Mouse (Mus musculus) liver (tissue): ENCODE measurements around the gene Sez6l2.
A peak's percentile ranks its signal among the peaks of the same experiment; 100 is the strongest.
"Not testable (repeated sequence)": the region's sequence is repeated elsewhere in the genome, so short reads cannot be mapped to it uniquely, and the experiment has no call there.

Experiments used
- DNase-seq: peaks from one replicate; pipeline ENCODE4 v3.0.0-alpha.2; 2020; ENCODE audit warnings: mixed read lengths

The Sez6l2 gene

DNA sequence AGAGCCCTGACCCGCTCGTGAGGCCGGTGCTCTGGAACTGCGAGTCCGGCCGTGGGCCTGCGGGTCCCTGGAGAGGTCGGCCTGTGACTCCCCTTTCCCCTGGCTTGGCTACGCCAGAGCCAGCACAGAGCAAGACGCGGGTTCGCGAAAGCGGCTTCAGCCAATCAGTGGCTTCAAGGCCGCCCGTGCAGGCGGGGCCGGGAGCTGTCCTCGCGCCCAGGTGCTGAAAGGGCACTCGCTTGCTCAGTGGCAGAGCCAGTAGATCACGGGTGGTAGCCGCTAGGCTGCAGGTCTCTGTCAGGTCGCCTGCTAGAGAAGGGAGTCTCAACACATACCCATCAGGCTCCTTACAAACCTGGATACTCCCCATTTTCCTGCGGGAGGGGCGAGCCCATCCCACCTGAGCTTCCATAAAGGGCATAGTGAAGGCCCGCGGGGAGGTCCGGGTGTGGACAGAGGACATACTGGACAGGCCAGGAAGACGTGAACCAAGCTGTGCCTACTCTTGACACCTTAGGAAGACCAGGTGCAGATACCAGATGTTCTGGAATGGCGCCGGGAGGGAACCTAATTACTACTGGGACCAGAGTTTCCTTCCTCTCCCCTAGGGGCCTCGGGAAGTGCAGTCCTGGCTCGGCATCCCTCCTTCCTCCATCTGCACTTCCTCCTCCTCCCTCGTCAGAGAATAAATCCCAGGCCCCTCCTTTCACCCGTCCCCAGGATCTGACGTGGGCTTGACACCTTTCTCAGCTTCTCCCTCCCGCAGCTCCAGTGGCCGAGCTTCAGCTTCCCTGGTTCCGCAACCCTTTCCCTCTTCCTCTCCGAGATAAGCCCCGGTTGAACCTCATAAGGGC is at the start of gene Sez6l2:
Gene Sez6l2, plus strand, starts transcription at position 771 of the 854 bp plus-strand sequence.
- peak; percentile 89 for DNase-seq

DNA sequence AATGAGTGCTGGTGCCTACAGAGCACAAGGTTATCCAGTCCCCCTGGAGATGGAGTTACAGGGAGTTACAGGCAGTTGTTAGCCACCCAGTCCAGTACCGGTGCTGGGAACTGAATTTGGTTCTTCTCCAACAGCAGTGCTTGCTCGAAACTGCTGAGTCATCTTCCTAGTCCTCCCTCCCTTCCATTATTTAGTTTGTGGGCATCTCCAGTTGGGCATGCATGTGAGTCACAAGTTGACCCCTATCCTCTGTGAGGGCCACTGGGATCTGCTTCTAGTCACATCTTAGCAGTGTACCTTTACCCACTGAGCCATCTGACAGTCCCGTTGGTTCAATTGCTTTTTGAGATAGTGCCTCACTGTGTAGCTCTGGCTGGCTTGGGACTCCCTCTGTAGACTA is 44.8 kb upstream of the Sez6l2 start:
- DNase-seq, result no peak

DNA sequence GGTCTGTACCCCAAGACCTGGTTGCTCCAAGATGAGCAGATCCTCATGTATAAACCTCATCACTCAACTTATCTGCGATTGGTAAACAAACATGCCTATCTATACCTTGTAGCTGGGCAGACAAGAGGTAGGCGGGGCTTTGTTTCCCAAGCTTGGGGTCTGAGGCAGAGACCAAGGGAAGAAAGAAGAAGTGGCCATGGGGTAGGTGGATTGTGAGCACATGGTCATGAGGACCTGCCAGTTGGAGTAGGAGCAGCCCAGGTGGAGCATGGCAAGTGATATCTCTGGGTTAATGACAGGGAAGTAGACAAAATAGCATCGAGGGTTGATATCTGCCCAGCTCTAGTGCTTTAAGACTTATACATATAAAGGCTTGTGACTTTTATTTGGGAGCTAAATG is 35.5 kb upstream of the Sez6l2 start:
- no peak for DNase-seq

DNA sequence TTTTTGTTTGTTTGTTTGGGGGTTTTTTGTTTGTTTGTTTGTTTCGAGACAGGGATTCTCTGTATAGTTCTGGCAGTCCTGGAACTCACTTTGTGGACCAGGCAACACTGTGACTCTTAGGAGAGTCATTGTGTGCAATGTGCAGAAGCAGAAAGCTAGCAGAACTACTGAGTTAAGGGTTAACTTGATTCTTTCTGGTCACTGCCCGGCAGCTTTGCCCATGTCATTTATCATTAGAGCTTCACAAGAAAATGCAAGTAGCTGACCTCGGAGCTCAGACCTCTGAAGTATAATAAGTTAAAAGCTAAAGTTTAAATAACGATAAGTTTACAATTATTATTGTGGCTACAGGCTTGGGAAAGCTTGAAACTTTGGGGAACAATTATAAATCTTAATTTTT is 32.0 kb upstream of the Sez6l2 start:
- not testable (repeated sequence) for DNase-seq

DNA sequence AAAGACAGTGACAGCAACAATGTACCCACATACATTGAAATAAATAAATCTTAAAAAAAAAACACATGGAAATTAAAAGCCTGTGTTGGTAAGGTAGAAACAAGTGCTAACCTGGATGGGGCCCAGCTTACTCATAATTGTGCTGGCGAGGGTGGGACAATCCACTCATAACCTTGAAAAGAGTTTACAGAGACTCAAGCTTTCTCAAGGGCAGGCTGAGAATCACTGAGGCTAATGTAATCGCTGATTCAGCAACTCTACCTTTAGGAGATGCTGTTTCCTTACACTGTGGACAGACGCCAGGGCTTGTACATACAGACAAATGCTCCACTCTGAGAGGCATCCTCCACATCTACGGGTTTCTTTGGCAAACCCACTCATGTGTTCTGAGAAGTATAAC is 30.4 kb upstream of the Sez6l2 start:
- DNase-seq, result no peak

DNA sequence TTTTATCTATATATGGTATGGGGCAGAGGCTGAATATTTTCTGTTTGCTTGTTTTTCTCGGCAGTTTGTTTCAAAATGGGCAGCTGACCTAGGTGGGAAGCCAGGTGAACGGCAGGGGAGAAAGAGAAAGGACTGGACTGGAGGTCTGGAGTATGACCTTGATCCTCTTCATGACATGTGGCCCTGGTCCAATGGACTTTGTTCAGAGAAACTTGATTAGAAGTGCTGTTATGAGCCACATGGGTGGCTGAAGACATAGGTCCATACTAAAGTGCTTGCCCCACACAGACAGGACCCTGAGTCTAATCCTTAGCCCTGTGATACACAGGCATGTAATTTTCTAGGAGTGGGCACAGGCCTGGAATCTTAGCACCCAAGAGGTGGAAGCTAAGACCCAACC is 28.8 kb upstream of the Sez6l2 start:
- no peak for DNase-seq

DNA sequence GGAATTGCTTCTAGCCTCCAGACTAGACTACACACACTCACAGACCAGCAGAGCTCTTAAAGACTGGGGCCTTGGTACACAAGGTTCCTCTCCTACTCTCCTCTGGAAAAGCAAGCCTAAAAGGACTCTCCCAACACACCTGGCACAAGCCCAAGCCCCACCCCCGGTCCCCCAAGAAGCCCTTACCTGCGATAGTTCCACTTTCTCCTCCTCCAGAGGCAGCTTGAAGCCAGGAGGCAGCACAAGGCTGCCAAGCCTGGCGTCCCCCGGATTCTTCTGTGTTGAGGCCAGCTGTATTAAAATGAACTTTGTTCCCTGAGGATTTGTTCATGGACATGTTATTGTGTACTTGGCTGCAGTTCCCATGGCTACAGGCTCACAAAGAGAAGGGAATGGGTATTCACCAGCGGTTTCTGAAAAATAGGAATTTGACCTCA is 27.7 kb upstream of the Sez6l2 start, which contains the start of gene Tmem219:
Gene Tmem219, minus strand, starts transcription at position 294 of the 437 bp plus-strand sequence.
- no peak for DNase-seq

DNA sequence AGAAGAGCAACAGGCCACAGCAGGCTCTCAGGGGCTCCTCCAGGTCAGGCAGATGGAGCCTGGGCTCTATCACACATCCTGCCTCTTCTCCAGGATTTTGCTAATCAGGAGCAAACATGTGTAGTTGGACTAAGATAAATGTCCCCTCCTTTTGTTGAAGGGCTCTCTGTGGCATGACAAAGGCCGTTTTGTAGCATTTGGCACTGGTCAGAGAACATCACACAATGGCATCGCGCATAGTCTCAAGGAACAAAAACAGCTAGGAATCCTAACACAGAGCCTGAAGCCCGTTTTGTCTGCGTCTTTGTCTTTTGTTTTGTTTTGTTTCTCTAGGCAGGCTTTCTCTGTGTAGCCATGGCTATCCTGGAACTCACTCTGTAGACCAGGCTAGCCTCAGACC is 26.4 kb upstream of the Sez6l2 start:
- no peak for DNase-seq

DNA sequence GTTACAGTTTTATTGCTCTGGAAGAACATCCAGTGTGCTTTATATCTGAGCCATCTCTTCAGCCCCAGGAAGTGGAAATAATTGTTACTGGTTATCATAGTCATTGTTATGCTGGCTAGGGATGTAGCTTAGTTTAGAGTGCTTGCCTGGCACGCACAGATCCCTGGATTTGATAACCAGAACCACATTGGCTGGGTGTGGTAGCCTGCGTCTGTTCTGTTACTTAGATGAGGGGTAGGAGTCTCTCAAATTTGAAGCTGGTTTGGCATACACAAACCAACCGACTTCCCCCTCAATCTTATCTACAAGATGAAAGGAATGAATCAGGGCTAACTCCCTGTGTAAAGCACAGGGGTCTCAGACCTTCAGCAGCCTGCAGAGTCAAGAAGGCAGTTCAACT is 24.1 kb upstream of the Sez6l2 start:
- peak; percentile 58 for DNase-seq

DNA sequence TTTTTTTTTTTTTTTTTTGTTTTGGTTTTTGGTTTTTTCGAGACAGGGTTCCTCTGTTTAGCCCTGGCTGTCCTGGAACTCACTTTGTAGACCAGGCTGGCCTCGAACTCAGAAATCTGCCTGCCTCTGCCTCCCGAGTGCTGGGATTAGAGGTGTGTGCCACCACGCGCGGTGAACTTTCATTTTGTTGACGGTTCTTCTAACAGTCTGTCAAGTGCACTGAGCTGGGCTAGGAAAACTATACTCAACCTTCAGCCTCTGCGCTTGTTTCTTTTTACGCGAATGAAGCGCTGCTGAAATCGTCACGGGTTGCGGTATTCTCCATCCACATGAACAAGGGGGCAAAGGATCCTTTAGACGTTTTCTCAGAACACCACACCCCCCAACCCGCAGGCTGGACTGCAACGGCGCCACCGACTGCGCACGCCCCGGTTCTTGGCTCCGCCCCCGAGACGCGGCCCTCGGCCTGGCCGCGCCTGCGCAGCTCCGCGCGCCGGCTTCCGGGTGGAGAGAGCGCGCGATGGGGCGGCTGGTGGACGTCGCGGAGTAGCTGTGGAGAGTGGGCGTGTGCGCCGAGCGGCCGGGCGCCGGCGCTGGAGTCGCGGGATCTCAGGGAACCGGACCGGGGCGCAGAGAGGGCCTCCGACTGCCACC is 21.9 kb upstream of the Sez6l2 start, which contains the start of gene Kctd13:
Gene Kctd13, plus strand, starts transcription at position 496 of the 654 bp plus-strand sequence.
- DNase-seq, result peak; percentile 95

DNA sequence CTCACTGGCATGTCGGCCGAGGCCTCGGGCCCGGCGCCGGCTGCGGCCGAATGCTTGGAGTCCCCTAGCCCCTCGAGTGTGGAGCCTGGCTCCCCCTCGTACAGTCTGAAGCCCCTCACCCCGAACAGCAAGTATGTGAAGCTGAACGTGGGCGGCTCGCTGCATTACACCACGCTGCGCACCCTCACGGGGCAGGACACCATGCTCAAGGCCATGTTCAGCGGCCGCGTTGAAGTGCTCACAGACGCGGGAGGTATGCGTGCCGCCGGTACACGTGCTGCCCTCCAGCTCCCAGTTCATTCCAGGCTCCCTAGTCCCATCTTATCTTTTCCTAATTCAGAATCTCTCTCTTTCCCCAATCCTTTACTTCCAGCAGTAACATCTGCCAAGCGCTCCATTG is 21.3 kb upstream of the Sez6l2 start:
- peak; percentile 35 for DNase-seq

DNA sequence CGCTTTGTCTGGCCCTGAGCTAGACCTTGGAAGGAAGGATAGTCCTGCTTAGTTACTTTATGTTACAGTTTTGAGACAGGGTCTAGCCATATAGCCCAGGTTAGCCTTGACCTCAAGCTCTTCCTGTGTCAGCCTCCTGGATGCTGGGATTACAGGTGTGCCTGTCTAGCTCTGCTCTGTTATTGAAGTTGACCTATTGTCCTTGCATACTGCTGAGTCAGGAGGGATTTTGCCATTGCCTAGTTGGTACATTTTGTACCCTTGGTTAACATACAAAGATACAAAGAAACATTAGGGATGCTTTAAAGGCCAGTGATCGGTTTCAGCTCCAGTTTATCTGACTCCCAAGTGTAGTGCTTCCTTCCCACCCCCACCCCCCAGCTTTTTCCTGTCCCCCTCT is 17.7 kb upstream of the Sez6l2 start:
- no peak for DNase-seq

DNA sequence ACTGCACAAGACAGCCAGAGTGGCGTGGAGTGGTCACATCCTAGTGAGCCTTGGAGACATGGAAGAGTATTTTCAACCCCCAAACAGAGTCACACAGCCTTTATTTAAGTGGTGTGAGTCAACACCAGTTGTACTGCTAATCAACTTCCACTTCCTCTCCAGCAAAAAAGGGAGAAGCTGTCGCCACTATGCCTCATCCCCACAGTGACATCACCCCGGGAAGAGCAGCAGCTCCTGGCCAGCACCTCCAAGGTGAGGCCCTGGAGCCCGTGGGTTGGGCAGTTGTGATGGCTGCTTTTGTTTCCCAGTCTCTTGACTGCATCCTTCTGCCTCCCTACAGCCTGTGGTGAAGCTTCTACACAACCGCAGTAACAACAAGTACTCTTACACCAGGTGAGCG is 9.2 kb upstream of the Sez6l2 start:
- DNase-seq, result no peak

DNA sequence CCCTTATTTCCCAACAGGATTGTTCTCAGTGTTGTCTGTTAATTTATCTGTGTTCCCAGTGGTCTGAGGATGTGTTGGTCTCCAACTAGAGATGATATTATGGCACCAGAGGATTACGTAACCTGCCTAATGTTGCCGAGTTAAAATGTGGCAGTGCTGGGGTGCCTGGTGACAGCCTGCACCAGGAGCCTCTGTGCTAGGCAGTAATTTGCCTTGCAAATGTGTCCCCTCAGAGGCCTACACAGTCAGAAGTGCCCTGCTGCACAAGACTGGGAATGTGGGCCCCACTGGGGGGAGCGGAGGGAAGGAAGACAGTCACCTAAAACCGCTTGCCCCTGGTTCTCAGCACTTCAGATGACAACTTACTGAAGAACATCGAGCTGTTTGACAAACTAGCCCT is 8.6 kb upstream of the Sez6l2 start:
- no peak for DNase-seq

DNA sequence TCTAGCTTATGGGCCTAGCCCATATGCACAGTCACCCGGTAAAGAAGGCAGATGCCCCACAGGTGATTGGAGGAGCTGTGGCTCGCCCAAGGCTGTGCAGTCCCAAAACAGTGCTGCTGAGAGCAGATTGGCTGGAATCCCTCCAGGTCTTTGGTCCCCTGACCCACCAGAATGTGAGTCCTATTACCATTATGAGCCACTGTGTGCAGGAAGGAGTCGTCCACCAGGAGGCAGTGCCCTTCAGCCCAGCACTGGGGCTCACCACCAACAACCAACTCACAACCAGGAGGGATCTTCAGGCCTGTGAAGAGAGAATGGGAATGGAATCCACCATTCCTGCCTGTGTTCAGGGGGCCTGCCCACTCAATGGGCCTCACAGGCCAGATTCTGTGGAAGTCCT is 3.8 kb upstream of the Sez6l2 start:
- no peak for DNase-seq

DNA sequence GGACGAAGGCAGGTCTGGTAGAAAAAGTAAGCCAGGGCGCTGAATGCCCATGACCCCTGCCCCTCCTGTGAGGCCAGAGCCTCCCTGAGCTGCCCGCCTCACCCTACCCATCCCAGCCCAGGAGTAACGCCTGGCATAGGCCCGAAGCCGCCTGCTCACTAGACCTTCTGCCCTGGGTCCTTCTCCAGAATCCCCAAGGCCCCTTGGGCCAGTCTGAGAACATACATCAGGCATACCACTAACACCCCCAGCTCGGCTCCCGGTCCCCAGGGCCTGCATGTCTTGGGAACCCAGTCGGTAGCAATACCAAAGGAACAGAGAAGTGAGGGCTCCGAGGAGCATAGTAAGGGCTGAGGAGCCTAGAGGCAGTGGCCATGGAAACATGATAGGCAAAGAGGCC is 1.7 kb upstream of the Sez6l2 start:
- DNase-seq, result no peak

DNA sequence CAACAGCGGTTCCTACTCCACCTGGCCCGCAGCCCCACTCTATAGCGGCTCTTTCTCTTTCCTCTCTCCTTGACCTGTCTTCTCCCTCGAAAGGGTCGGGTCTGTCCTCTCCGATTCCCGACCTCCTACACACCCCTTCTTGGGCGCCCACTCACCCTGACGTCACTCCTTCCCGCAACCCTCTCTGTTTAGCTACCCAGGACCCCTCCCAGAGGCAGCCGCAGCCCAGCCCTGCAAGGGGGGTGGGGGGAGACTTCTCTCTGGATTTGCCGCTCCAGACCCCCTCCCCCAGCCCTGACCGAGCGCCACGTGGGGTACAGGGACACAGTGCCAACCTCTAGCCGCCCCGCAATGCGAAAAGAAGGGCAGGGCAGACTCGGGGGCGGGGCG is 965 bp upstream of the Sez6l2 start, which contains the start of gene Asphd1:
Gene Asphd1, minus strand, starts transcription at position 180 of the 390 bp plus-strand sequence.
- DNase-seq, result no peak

DNA sequence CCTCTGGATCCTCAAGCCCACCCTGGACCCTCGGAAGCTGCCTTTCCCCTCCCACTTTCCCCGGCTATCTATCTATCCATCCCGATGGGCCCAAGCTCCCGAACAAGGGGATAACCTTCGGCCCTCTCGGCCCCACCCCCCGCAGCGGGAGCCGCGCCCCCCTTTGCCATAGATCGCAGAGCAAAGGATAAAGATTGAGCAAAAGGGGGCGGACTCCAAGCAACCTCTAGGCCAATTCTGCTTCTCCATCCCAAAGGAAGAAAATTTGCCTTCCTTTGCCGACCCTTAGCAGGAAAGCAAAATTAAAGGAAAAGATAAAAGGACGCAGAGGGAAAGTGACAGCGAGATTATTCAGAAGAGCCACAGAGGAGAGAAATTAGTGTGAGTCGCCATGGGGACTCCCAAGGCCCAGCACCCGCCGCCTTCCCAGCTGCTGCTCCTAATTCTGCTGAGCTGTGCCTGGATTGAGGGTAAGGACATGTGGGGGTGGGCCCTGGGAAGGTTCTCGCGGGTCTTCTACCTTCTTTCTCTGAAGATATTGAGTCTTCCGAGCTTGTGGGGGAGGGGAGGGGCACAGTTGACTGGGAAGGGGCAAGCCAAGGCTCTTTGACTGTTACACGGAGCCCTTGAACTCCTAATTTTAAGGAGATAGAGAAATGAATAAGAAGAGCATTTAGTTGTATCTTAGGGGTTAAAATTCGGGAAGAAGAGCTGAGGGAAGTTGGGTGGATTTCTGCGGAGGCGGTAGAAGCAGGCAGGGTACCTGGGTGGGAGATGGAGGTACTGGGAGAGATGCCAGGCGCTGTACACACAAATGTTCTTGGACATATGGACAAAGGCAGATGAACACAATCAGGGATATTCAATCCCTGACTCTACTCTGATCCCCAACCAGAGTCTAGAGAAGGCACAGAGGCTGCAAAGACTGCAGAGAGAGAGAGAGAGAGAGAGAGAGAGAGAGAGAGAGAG is 568 bp downstream of the Sez6l2 start:
- DNase-seq, result no peak

DNA sequence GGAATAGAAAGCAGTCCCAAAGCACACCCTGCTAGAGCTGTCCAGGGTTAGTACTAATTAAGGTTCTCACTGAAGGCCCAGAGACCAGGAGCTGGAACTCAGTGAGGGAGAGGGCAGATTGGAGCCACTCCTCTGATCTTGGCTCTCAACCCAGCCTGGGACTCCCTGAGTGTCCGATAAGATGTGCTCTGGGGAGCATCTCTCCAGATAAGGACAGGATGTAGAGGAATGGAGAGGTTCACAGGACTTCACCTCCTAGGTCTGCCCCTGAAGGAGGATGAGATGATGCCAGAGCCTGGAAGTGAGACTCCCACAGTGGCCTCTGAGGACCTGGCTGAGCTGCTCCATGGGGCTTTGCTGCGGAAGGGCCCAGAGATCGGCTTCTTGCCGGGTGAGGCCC is 1.4 kb downstream of the Sez6l2 start:
- no peak for DNase-seq

DNA sequence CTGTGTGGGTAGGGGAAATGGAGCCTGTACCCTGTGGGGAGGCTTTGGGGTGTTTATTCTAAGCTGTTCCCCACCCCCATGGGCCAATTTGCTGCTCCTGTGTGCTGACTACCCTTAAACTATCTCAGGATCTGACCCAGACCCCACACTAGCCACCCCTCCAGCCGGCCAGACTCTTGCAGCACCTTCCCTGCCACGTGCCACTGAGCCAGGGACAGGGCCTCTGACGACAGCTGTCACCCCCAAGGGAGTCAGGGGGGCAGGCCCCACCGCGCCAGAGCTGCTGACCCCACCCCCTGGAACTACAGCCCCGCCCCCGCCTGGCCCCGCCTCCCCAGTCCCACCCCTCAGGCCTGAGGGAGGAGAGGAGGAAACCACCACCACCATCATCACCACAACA is 2.3 kb downstream of the Sez6l2 start:
- no peak for DNase-seq

DNA sequence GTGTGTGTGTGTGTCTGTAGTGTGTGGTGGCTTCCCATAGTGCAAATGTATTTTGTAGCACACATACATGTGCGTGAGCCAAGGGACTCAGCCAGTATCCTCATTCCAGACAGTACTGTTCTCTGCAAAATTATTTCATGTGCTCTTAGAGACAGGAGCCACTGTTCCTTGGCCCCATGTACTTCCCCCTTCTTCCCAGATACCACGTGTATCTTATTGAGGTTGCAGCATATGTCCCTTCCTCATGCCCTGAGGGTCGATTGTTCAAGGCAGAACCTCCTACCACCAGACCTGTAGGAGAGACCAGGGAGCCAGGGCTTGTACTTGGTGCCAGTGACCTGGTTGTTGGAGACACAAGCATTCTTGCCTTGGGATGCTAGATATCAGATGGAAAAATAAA is 4.8 kb downstream of the Sez6l2 start:
- no peak for DNase-seq

DNA sequence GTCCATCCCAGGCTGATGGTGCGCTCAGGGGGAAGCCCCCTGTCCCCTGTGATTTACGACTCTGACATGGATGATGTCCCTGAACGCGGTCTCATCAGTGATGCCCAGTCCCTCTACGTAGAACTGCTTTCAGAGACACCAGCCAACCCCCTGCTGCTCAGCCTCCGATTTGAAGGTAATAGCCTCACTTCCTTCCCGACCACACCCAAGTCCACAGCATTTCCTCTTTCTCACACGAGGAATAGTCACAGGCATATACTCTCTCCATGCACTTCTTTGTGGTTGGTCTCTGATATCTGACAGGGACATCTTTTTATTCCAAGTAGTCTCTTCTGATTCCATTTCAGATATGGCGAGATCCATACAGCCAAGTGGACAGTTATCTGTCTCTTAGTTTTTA is 9.4 kb downstream of the Sez6l2 start:
- DNase-seq, result no peak

DNA sequence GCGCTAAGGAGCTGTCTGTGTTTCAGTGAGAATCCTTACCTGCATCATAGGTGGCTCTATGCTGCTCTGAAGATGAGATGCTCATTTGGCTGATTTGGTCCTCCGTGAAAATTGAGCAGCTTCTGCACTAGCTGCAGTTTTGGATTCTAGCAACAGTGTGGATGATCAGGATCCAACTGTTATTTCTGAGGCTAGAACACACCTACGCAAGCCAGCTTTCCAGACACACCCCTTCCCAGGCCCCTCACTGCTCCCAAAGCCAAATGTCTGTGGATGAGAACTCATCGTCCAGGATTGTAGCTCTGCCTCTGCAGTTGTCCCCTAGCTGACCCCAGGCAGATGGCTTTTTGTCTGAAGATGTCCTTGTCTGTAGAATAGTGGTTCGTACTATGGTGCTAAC is 10.7 kb downstream of the Sez6l2 start:
- no peak for DNase-seq
